In genomic region chr11:88158842-88159246, GRCm38 (mm10) we compare ENCODE assay signal across 7 mouse cellular contexts. TPM values are rescaled to one million over a fixed set of nuclear protein-coding genes. Genes with fewer than 3 reads are reported as not detected.
DNase-seq lines count a peak whose midpoint lies in the region; ATAC-seq and TF ChIP-seq lines count a peak whose summit lies in the region.

No protein-coding gene starts in this region.

- WGBS in embryonic facial prominence, embryonic 14.5 days: 54% methylated on average over 5 of the region's 5 CpGs
- 70% methylated on average over 5 of the region's 5 CpGs for WGBS in hindbrain, embryonic 13.5 days
- WGBS in forebrain, embryonic 16.5 days: 56% methylated on average over 5 of the region's 5 CpGs

- no peak for DNase-seq in testis, postnatal 14 days (ENCODE audit: low spot score)
- peak; percentile 79 for DNase-seq in embryonic facial prominence, embryonic 14.5 days (ENCODE audit: low spot score)
- DNase-seq in lung, postnatal 4 days: peak; percentile 55 to 66
- DNase-seq in frontal cortex, adult 2 months (ENCODE audit: extremely low spot score in 1 of 2, low spot score in 1 of 2): no peak

- H3K4me1 ChIP-seq in testis, adult 2 months (ENCODE audit: control insufficient read depth, insufficient read depth, low read length): peaks cover 12% of the 10 kb centered on the region
- H3K4me1 ChIP-seq in embryonic facial prominence, embryonic 14.5 days (ENCODE audit: control insufficient read depth, insufficient read depth, low read length): peaks cover 60% of the 10 kb centered on the region
- H3K4me1 ChIP-seq in hindbrain, embryonic 13.5 days (replicated peaks): peaks cover 71% of the 10 kb centered on the region
- peaks cover 20% of the 10 kb centered on the region for H3K4me1 ChIP-seq in forebrain, embryonic 16.5 days (replicated peaks; ENCODE audit: control insufficient read depth, insufficient read depth, low read length)

- H3K27me3 ChIP-seq in testis, adult 2 months (ENCODE audit: control insufficient read depth, insufficient read depth, low read length): no peaks in the 10 kb centered on the region
- no peaks in the 10 kb centered on the region for H3K27me3 ChIP-seq in embryonic facial prominence, embryonic 14.5 days (replicated peaks; ENCODE audit: control insufficient read depth, insufficient read depth, low read length)
- H3K27me3 ChIP-seq in hindbrain, embryonic 13.5 days: no peaks in the 10 kb centered on the region
- no peaks in the 10 kb centered on the region for H3K27me3 ChIP-seq in forebrain, embryonic 16.5 days (replicated peaks; ENCODE audit: control insufficient read depth, insufficient read depth, low read length)

- no peak overlapping the region for H3K9ac ChIP-seq in embryonic facial prominence, embryonic 14.5 days (ENCODE audit: low read depth, low read length)
- H3K9ac ChIP-seq in hindbrain, embryonic 13.5 days: no peak overlapping the region
- no peak overlapping the region for H3K9ac ChIP-seq in forebrain, embryonic 16.5 days (replicated peaks; ENCODE audit: low read depth, low read length)

- H3K27ac ChIP-seq in testis, adult 2 months (ENCODE audit: control insufficient read depth, insufficient read depth, low read depth, low read length): peak overlapping the region; percentile 51; the same call in 1 of the 2 replicates
- H3K27ac ChIP-seq in embryonic facial prominence, embryonic 14.5 days (replicated peaks; ENCODE audit: low read depth, low read length): peak overlapping the region; percentile 77
- H3K27ac ChIP-seq in hindbrain, embryonic 13.5 days: peak overlapping the region; percentile 94
- H3K27ac ChIP-seq in forebrain, embryonic 16.5 days (ENCODE audit: low read length): no peak overlapping the region

- no peak for TF ChIP-seq POLR2A in testis, adult 2 months (IDR thresholded peaks at IDR 0.05; ENCODE audit: control insufficient read depth, low read depth, low read length)

- H3K36me3 ChIP-seq in testis, adult 2 months (ENCODE audit: control insufficient read depth, insufficient read depth, low read length): no peaks in the 10 kb centered on the region
- no peaks in the 10 kb centered on the region for H3K36me3 ChIP-seq in embryonic facial prominence, embryonic 14.5 days (ENCODE audit: control insufficient read depth, insufficient read depth, low read length)
- H3K36me3 ChIP-seq in hindbrain, embryonic 13.5 days: no peaks in the 10 kb centered on the region
- no peaks in the 10 kb centered on the region for H3K36me3 ChIP-seq in forebrain, embryonic 16.5 days (ENCODE audit: control insufficient read depth, insufficient read depth)

- no peaks in the 10 kb centered on the region for H3K9me3 ChIP-seq in embryonic facial prominence, embryonic 14.5 days (ENCODE audit: control insufficient read depth, low read length)
- no peaks in the 10 kb centered on the region for H3K9me3 ChIP-seq in hindbrain, embryonic 13.5 days
- H3K9me3 ChIP-seq in forebrain, embryonic 16.5 days (ENCODE audit: control insufficient read depth, low read length): no peaks in the 10 kb centered on the region

- no peak overlapping the region for H3K4me3 ChIP-seq in testis, adult 2 months (ENCODE audit: control insufficient read depth, low read depth, low read length)
- no peak overlapping the region for H3K4me3 ChIP-seq in embryonic facial prominence, embryonic 14.5 days (ENCODE audit: low read depth, low read length)
- no peak overlapping the region for H3K4me3 ChIP-seq in hindbrain, embryonic 13.5 days
- H3K4me3 ChIP-seq in forebrain, embryonic 16.5 days (replicated peaks; ENCODE audit: low read length): no peak overlapping the region

- TF ChIP-seq CTCF in testis, adult 2 months (IDR thresholded peaks at IDR 0.05; ENCODE audit: control insufficient read depth, insufficient read depth, insufficient replicate concordance, low read depth, low read length): no peak

- ATAC-seq in embryonic facial prominence, embryonic 14.5 days (ENCODE audit: low read depth): peak; percentile 38; the same call in 1 of the 2 replicates
- ATAC-seq in hindbrain, embryonic 13.5 days (ENCODE audit: low FRiP score): no peak
- ATAC-seq in forebrain, embryonic 16.5 days: no peak

- 0 out of 2 replicates have a peak overlapping the region, but pooled peaks have one; percentile 20 for H3K4me2 ChIP-seq in embryonic facial prominence, embryonic 14.5 days (ENCODE audit: low read depth, low read length)
- no peak overlapping the region for H3K4me2 ChIP-seq in hindbrain, embryonic 13.5 days
- no peak overlapping the region for H3K4me2 ChIP-seq in forebrain, embryonic 16.5 days (ENCODE audit: low read length)

RNA-seq across cellular contexts. Expression of gene Mrps23, which starts 45.3 kb away (rescaled TPM):
- 29.8 and 46.7 TPM in 2 replicates for polyA plus RNA-seq in testis, adult 2 months (2012; rRNA removed)
- 55.6 and 59.4 TPM in 2 replicates for polyA plus RNA-seq in embryonic facial prominence, embryonic 14.5 days (2014; fragmentation: Nextera tagmentation; extraction: Ambion mirVana)
- polyA plus RNA-seq in hindbrain, embryonic 13.5 days (2015; fragmentation: Nextera tagmentation; extraction: Ambion mirVana): 71.1 TPM in 2 replicates
- polyA plus RNA-seq in frontal cortex, adult 2 months (2012; rRNA removed): 71.1 and 76.6 TPM in 2 replicates
- 64.9 and 68.8 TPM in 2 replicates for polyA plus RNA-seq in forebrain, embryonic 16.5 days (2015; fragmentation: Nextera tagmentation; extraction: Ambion mirVana)

Comparison
In these comparisons a context has a peak if more than half of its experiments do, and no peak if none do; other contexts are left out.
1. DNase-seq: peak in embryonic facial prominence, embryonic 14.5 days (single experiment) and lung, postnatal 4 days (2 of 2); none in testis, postnatal 14 days (single experiment) and frontal cortex, adult 2 months (0 of 2).